Mouse (Mus musculus): Measurements from ENCODE around the gene Olfr775.

The Olfr775 gene

GRCm38 (mm10) chr10:129248112-129248511 lies at the start of gene Olfr775:
Gene Olfr775 (plus strand): TSS chr10:129248412.
- no peak for DNase-seq

- DNase-seq, result no peak
Observed at GRCm38 (mm10) chr10:129230737-129231136, 17.5 kb upstream of the Olfr775 start.

- no peak for DNase-seq
Observed at GRCm38 (mm10) chr10:129235904-129236303, 12.3 kb upstream of the Olfr775 start, which contains the start of gene Olfr774. Gene Olfr774 (plus strand): TSS chr10:129236204.

GRCm38 (mm10) chr10:129258827-129259226 lies 10.6 kb downstream of the Olfr775 start, which contains the start of gene Olfr776:
Gene Olfr776 (plus strand): TSS chr10:129259127.
- DNase-seq, result no peak

GRCm38 (mm10) chr10:129271081-129271535 lies 22.9 kb downstream of the Olfr775 start, which contains the start of gene Olfr777:
Gene Olfr777 (minus strand): TSS chr10:129271485.
- DNase-seq, result no peak
